Mouse (Mus musculus) ES-Bruce4 (cell line): Measurements from ENCODE around the gene Nudcd2. TPM values are rescaled to one million over a fixed set of nuclear protein-coding genes. Genes with fewer than 3 reads are reported as not detected.

Source experiments
- H3K27ac ChIP-seq: 2 replicates; pipeline ENCODE4 v1.5.1; 2012; ENCODE audit warnings: low read length, inconsistent platforms; ENCODE audit not compliant: insufficient read depth
- H3K27me3 ChIP-seq: 2 replicates; pipeline ENCODE4 v1.6.1; 2012; ENCODE audit warnings: mild to moderate bottlenecking, low read length, inconsistent platforms; ENCODE audit not compliant: control insufficient read depth, poor library complexity, insufficient read depth, severe bottlenecking
- H3K36me3 ChIP-seq: 2 replicates; pipeline ENCODE4 v1.6.1; 2012; ENCODE audit warnings: inconsistent platforms, mild to moderate bottlenecking, low read length, moderate library complexity; ENCODE audit not compliant: control insufficient read depth, poor library complexity, insufficient read depth, severe bottlenecking
- H3K4me1 ChIP-seq: one replicate; pipeline ENCODE4 v1.8.1; 2011; ENCODE audit warnings: low read length; ENCODE audit not compliant: control insufficient read depth, insufficient read depth
- H3K4me3 ChIP-seq: 2 replicates; pipeline ENCODE4 v1.5.1; 2011; ENCODE audit warnings: low read depth, mild to moderate bottlenecking, low read length
- H3K9ac ChIP-seq: 2 replicates; pipeline ENCODE4 v1.6.1; 2012; ENCODE audit warnings: low read depth, mild to moderate bottlenecking, inconsistent platforms; ENCODE audit not compliant: poor library complexity, severe bottlenecking
- H3K9me3 ChIP-seq: replicated peaks from 2 replicates; pipeline ENCODE4 v1.6.1; 2012; ENCODE audit warnings: mild to moderate bottlenecking, low read length, inconsistent platforms; ENCODE audit not compliant: control insufficient read depth, poor library complexity, insufficient read depth, severe bottlenecking
- CTCF ChIP-seq: IDR thresholded peaks from one replicate; pipeline ENCODE4 v1.8.1; 2011; ENCODE audit warnings: low read depth, low read length
- EP300 ChIP-seq: IDR thresholded peaks from 2 replicates; pipeline ENCODE4 v1.6.1; 2011; ENCODE audit warnings: low read depth, low read length; ENCODE audit not compliant: insufficient read depth
- POLR2A ChIP-seq: IDR thresholded peaks from one replicate; pipeline ENCODE4 v1.8.1; 2011; ENCODE audit warnings: low read length; ENCODE audit not compliant: insufficient read depth
- polyA plus RNA-seq: library from polyadenylated mRNA; stranded (reverse); fragments of >200 nt; gene quantifications from 2 replicates; pipeline ENCODE4 v1.2.4, GENCODE M21; 2011; ENCODE audit warnings: low read depth; ENCODE audit not compliant: missing spikeins, insufficient read depth, insufficient read length

Gene Nudcd2
- polyA plus RNA-seq, 1 experiment: 199 TPM

DNA sequence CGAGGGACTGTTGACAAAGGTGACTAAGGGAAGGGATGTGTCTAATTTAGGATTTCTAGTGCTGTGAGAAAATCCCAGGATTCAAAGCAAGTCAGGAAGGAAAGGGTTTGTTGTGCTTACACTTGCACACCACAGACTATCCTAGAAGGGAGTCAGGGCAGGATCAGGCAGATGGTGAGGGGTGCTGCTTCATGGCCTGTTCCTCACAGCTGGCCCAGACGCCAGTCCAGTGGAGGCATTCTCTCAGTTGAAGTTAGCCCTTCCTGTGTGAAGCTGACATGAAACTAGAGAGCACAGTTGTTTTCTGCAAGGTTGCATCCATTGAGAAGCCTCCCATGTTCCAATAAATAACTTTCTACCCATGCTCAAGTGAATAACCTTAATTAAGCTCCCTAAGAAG lies 14.2 kb downstream of the Nudcd2 start:
- TF ChIP-seq EP300: no peak
- TF ChIP-seq CTCF: no peak
- TF ChIP-seq POLR2A: no peak
- no peak overlapping the region for H3K4me3 ChIP-seq
- peak overlapping the region; percentile 39; the same call in 1 of the 2 replicates for H3K27ac ChIP-seq
- H3K9me3 ChIP-seq: no peaks in the 10 kb centered on the region
- H3K27me3 ChIP-seq: no peaks in the 10 kb centered on the region
- H3K9ac ChIP-seq: no peak overlapping the region
- H3K4me1 ChIP-seq: no peaks in the 10 kb centered on the region
- H3K36me3 ChIP-seq: peaks cover 34% of the 10 kb centered on the region

GRCm38 (mm10) chr11:40753836-40754235 lies 20.4 kb downstream of the Nudcd2 start:
- Histone ChIP-seq H3K9ac (peak overlapping the region; percentile 96), H3K27me3 (no peaks in the 10 kb centered on the region), H3K4me3 (peak overlapping the region; percentile 49), H3K36me3 (peaks cover 44% of the 10 kb centered on the region), H3K27ac (peak overlapping the region; percentile 34; the same call in 1 of the 2 replicates), H3K4me1 (no peaks in the 10 kb centered on the region), H3K9me3 (no peaks in the 10 kb centered on the region)
- no peak for TF ChIP-seq POLR2A
- no peak for TF ChIP-seq CTCF
- TF ChIP-seq EP300: no peak

- H3K27ac ChIP-seq: peak overlapping the region; percentile 57
- H3K9ac ChIP-seq: peak overlapping the region; percentile 96
- H3K4me3 ChIP-seq: peak overlapping the region; percentile 87
- H3K36me3 ChIP-seq: peaks cover 40% of the 10 kb centered on the region
- H3K4me1 ChIP-seq: no peaks in the 10 kb centered on the region
- TF ChIP-seq EP300 (no peak), CTCF (no peak), POLR2A (no peak)
- no peaks in the 10 kb centered on the region for H3K9me3 ChIP-seq
- no peaks in the 10 kb centered on the region for H3K27me3 ChIP-seq
These were observed 21.2 kb downstream of the Nudcd2 start for GRCm38 (mm10) chr11:40754664-40755107.

GRCm38 (mm10) chr11:40755109-40755627 lies 21.7 kb downstream of the Nudcd2 start, which contains the start of gene Ccng1:
Ccng1 (minus strand) TSS chr11:40755311.
- Histone ChIP-seq H3K4me1 (no peaks in the 10 kb centered on the region), H3K27me3 (no peaks in the 10 kb centered on the region), H3K4me3 (peak within 1 kb of the TSS; percentile 87), H3K27ac (peak within 1 kb of the TSS; percentile 97), H3K9ac (peak within 1 kb of the TSS; percentile 96), H3K36me3 (peaks cover 36% of the 10 kb centered on the region), H3K9me3 (no peaks in the 10 kb centered on the region)
- TF ChIP-seq CTCF: no peak
- peak; percentile 91 for TF ChIP-seq EP300
- peak; percentile 71 for TF ChIP-seq POLR2A

- H3K9me3 ChIP-seq: no peaks in the 10 kb centered on the region
- H3K27ac ChIP-seq: peak overlapping the region; percentile 97
- H3K36me3 ChIP-seq: peaks cover 28% of the 10 kb centered on the region
- no peaks in the 10 kb centered on the region for H3K4me1 ChIP-seq
- no peaks in the 10 kb centered on the region for H3K27me3 ChIP-seq
- H3K4me3 ChIP-seq: no peak overlapping the region
- H3K9ac ChIP-seq: peak overlapping the region; percentile 79
- TF ChIP-seq EP300: no peak
- TF ChIP-seq POLR2A: no peak
- TF ChIP-seq CTCF: no peak
These were observed 22.5 kb downstream of the Nudcd2 start for GRCm38 (mm10) chr11:40755968-40756367.

GRCm38 (mm10) chr11:40759896-40760295 lies 26.4 kb downstream of the Nudcd2 start:
- Histone ChIP-seq H3K27ac (no peak overlapping the region), H3K4me3 (no peak overlapping the region), H3K4me1 (no peaks in the 10 kb centered on the region), H3K9ac (no peak overlapping the region), H3K36me3 (no peaks in the 10 kb centered on the region), H3K27me3 (no peaks in the 10 kb centered on the region), H3K9me3 (no peaks in the 10 kb centered on the region)
- no peak for TF ChIP-seq POLR2A
- TF ChIP-seq CTCF: no peak
- TF ChIP-seq EP300: no peak
